Mouse (Mus musculus): ENCODE measurements at regions not wholly inside any gene's neighbourhood (a gene's known extent, or its start where the extent isn't known, plus 50 kb on each side); places are given as distances from the start of the nearest gene placed in this dataset.
A peak's percentile ranks its signal among the peaks of the same experiment; 100 is the strongest.

- no peak for TF ChIP-seq CTCF (IDR thresholded peaks at IDR 0.05)
- H3K27ac ChIP-seq (ENCODE audit: low read depth, low read length), result no peak overlapping the region
- whole genome bisulfite sequencing, result 23% methylated on average over 10 of the region's 10 CpGs
- no peaks in the 10 kb centered on the region for H3K9me3 ChIP-seq (ENCODE audit: low read length)
- DNase-seq (ENCODE audit: low spot score) (peak; percentile 91), ATAC-seq (ENCODE audit: low FRiP score) (peak; percentile 95)
- H3K4me2 ChIP-seq (ENCODE audit: low read depth, low read length, poor library complexity, severe bottlenecking), result peak overlapping the region; percentile 12; the same call in 1 of the 2 replicates
- no peak overlapping the region for H3K9ac ChIP-seq (replicated peaks; ENCODE audit: low read length, poor library complexity, severe bottlenecking)
- H3K27me3 ChIP-seq (ENCODE audit: insufficient read depth, low read length), result no peaks in the 10 kb centered on the region
- H3K36me3 ChIP-seq (ENCODE audit: insufficient read depth, low read length), result no peaks in the 10 kb centered on the region
- no peaks in the 10 kb centered on the region for H3K4me1 ChIP-seq (ENCODE audit: insufficient read depth, low read length)
- H3K4me3 ChIP-seq (ENCODE audit: low read depth, low read length), result peak overlapping the region; percentile 8; the same call in 1 of the 2 replicates
Measured at GRCm38 (mm10) chr13:31408439-31409122, 147.4 kb upstream of the Foxq1 start.

- no peak overlapping the region for H3K27ac ChIP-seq (ENCODE audit: low read depth, low read length)
- H3K4me2 ChIP-seq (ENCODE audit: low read depth, low read length, poor library complexity, severe bottlenecking), result peak overlapping the region; percentile 12; the same call in 1 of the 2 replicates
- no peak for TF ChIP-seq CTCF (IDR thresholded peaks at IDR 0.05)
- H3K4me1 ChIP-seq (ENCODE audit: insufficient read depth, low read length), result no peaks in the 10 kb centered on the region
- DNase-seq (ENCODE audit: low spot score), result no peak
- H3K27me3 ChIP-seq (ENCODE audit: insufficient read depth, low read length), result no peaks in the 10 kb centered on the region
- WGBS, result 70% methylated on average over 2 of the region's 2 CpGs
- 0 out of 2 replicates have a peak, but pooled peaks have one; percentile 6 for ATAC-seq (ENCODE audit: low FRiP score)
- peak overlapping the region; percentile 8; the same call in 1 of the 2 replicates for H3K4me3 ChIP-seq (ENCODE audit: low read depth, low read length)
- no peaks in the 10 kb centered on the region for H3K36me3 ChIP-seq (ENCODE audit: insufficient read depth, low read length)
- no peaks in the 10 kb centered on the region for H3K9me3 ChIP-seq (ENCODE audit: low read length)
- no peak overlapping the region for H3K9ac ChIP-seq (replicated peaks; ENCODE audit: low read length, poor library complexity, severe bottlenecking)
Measured at GRCm38 (mm10) chr13:31409123-31409513, 146.8 kb upstream of the Foxq1 start.

DNA sequence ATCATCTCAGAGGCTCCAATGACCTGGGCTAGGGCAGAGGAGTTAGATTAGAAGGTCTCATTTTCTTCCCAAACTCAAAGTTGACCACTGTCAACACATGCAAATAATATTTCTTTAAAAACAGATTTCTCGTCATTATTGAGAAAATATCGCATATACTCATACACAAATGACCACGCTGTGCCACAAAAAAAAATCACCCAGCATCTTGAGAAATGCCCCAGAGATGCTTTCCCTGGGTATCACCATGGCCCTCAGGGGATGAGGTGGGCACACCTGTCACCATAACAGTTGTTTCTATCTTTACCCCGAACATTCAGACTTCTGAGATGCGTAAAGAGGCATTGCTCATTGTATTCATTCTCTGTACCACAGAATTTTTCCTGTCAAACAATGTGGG, 134.4 kb upstream of the Foxq1 start:
- H3K27ac ChIP-seq (ENCODE audit: low read depth, low read length), result no peak overlapping the region
- DNase-seq (ENCODE audit: low spot score) (no peak), ATAC-seq (ENCODE audit: low FRiP score) (no peak)
- 93% methylated on average over 5 of the region's 5 CpGs for WGBS
- TF ChIP-seq CTCF (IDR thresholded peaks at IDR 0.05), result no peak
- no peak overlapping the region for H3K4me3 ChIP-seq (ENCODE audit: low read depth, low read length)
- no peaks in the 10 kb centered on the region for H3K36me3 ChIP-seq (ENCODE audit: insufficient read depth, low read length)
- H3K4me2 ChIP-seq (ENCODE audit: low read depth, low read length, poor library complexity, severe bottlenecking), result no peak overlapping the region
- no peak overlapping the region for H3K9ac ChIP-seq (replicated peaks; ENCODE audit: low read length, poor library complexity, severe bottlenecking)
- H3K27me3 ChIP-seq (ENCODE audit: insufficient read depth, low read length), result no peaks in the 10 kb centered on the region
- H3K9me3 ChIP-seq (ENCODE audit: low read length), result no peaks in the 10 kb centered on the region
- H3K4me1 ChIP-seq (ENCODE audit: insufficient read depth, low read length), result no peaks in the 10 kb centered on the region

GRCm38 (mm10) chr13:31423599-31423998, 132.3 kb upstream of the Foxq1 start:
- Histone ChIP-seq H3K27me3 (ENCODE audit: insufficient read depth, low read length) (no peaks in the 10 kb centered on the region), H3K36me3 (ENCODE audit: insufficient read depth, low read length) (no peaks in the 10 kb centered on the region), H3K4me3 (ENCODE audit: low read depth, low read length) (no peak overlapping the region), H3K9me3 (ENCODE audit: low read length) (no peaks in the 10 kb centered on the region), H3K27ac (ENCODE audit: low read depth, low read length) (no peak overlapping the region), H3K9ac (replicated peaks; ENCODE audit: low read length, poor library complexity, severe bottlenecking) (no peak overlapping the region), H3K4me2 (ENCODE audit: low read depth, low read length, poor library complexity, severe bottlenecking) (no peak overlapping the region), H3K4me1 (ENCODE audit: insufficient read depth, low read length) (no peaks in the 10 kb centered on the region)
- DNase-seq (ENCODE audit: low spot score), result no peak
- ATAC-seq (ENCODE audit: low FRiP score), result no peak
- 90% methylated on average over 3 of the region's 3 CpGs for WGBS
- no peak for TF ChIP-seq CTCF (IDR thresholded peaks at IDR 0.05)

GRCm38 (mm10) chr13:31425825-31426500, 130.0 kb upstream of the Foxq1 start:
- Histone ChIP-seq H3K9ac (replicated peaks; ENCODE audit: low read length, poor library complexity, severe bottlenecking) (no peak overlapping the region), H3K4me1 (ENCODE audit: insufficient read depth, low read length) (no peaks in the 10 kb centered on the region), H3K27me3 (ENCODE audit: insufficient read depth, low read length) (no peaks in the 10 kb centered on the region), H3K27ac (ENCODE audit: low read depth, low read length) (no peak overlapping the region), H3K4me3 (ENCODE audit: low read depth, low read length) (no peak overlapping the region), H3K36me3 (ENCODE audit: insufficient read depth, low read length) (no peaks in the 10 kb centered on the region), H3K9me3 (ENCODE audit: low read length) (no peaks in the 10 kb centered on the region), H3K4me2 (ENCODE audit: low read depth, low read length, poor library complexity, severe bottlenecking) (no peak overlapping the region)
- no peak for DNase-seq (ENCODE audit: low spot score)
- no peak for TF ChIP-seq CTCF (IDR thresholded peaks at IDR 0.05)
- 48% methylated on average over 7 of the region's 7 CpGs for WGBS
- no peak for ATAC-seq (ENCODE audit: low FRiP score)

DNA sequence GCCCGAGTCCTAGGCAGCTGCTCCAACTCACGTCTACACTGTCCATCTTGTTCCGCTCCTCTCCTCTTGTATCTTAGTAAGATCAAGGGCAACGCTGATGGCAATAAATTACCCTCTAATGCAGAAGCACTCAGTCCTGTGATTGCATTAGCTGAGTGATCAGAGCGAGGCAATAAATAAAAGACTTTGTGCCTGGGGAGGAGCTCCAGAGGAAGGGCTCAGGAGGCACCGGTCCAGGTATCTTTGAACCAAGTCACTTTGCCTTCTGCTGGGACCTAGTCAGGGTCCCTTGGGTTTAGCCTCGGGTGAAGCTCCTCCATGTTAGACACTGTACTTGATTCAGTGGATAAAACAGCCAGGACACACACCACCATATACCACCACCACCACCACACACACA, 119.5 kb upstream of the Foxq1 start:
- H3K9me3 ChIP-seq (ENCODE audit: low read length), result no peaks in the 10 kb centered on the region
- H3K4me1 ChIP-seq (ENCODE audit: insufficient read depth, low read length), result no peaks in the 10 kb centered on the region
- no peaks in the 10 kb centered on the region for H3K27me3 ChIP-seq (ENCODE audit: insufficient read depth, low read length)
- no peak overlapping the region for H3K4me2 ChIP-seq (ENCODE audit: low read depth, low read length, poor library complexity, severe bottlenecking)
- DNase-seq (ENCODE audit: low spot score), result no peak
- no peak for TF ChIP-seq CTCF (IDR thresholded peaks at IDR 0.05)
- whole genome bisulfite sequencing, result 88% methylated on average over 7 of the region's 7 CpGs
- H3K9ac ChIP-seq (replicated peaks; ENCODE audit: low read length, poor library complexity, severe bottlenecking), result no peak overlapping the region
- no peak overlapping the region for H3K4me3 ChIP-seq (ENCODE audit: low read depth, low read length)
- H3K27ac ChIP-seq (ENCODE audit: low read depth, low read length), result no peak overlapping the region
- H3K36me3 ChIP-seq (ENCODE audit: insufficient read depth, low read length), result no peaks in the 10 kb centered on the region
- no peak for ATAC-seq (ENCODE audit: low FRiP score)

All from midbrain, postnatal 0 days (tissue).